Comparison of ENCODE assay signal across 12 mouse cellular contexts in the genomic region with DNA sequence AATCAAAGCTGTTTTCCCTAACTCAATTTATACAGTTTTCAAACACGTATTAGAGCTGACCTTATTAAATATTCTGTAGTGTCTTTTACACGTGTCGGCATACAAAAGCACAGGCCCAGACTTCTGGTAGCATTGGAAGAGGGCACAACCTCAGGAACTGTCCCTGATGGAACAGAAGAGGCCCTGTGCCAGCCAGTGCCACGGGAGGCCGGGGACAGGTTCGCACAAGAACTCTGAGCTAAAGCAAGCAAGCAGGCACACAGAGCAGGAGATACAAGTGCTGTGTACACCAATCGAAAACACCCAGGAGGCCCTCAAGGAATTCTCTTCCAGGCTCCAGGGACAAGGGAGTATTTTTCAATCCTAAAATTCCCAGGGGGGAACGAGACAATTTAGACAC.
DNase-seq lines count a peak whose midpoint lies in the region.
"Had no signal": no experiment of that assay in that cellular context is flagged by ENCODE, and none has a peak within 500 bp of the region (broad histone marks: within the 10 kb centered on the region; RNA-seq: fewer than 3 reads in every experiment).

No protein-coding gene starts in this region.

- DNase-seq in brain, adult 2 months (ENCODE audit: low read depth, low spot score), result peak; percentile 69
- peak; percentile 65 for DNase-seq in cerebellum, adult 11-12 months
- peak; percentile 65 for DNase-seq in cerebellum, adult 9-10 months
- DNase-seq in cerebellum, postnatal 25 days, result peak; percentile 64 to 80
- DNase-seq in frontal cortex, postnatal 14 days (ENCODE audit: low spot score in 2 of 2), result no peak
- no peak for DNase-seq in spleen, postnatal 4 days (ENCODE audit: low spot score in 2 of 2)
- no peak for DNase-seq in lung, postnatal 4 days
- DNase-seq: adrenal gland, postnatal 14 days; heart, adult 18-20 months; heart, postnatal 10 days; heart, postnatal 4 days; kidney, adult 8-10 months had no signal

Comparison
In these comparisons a context has a peak if more than half of its experiments do, and no peak if none do; other contexts are left out.
1. DNase-seq: peak in brain, adult 2 months (single experiment), cerebellum, adult 11-12 months (single experiment), cerebellum, adult 9-10 months (single experiment) and cerebellum, postnatal 25 days (2 of 2); none in frontal cortex, postnatal 14 days (0 of 2), spleen, postnatal 4 days (0 of 2) and lung, postnatal 4 days (0 of 2).